Comparison of ENCODE assay signal across 14 mouse cellular contexts in genomic region chr2:91331051-91331843, GRCm38 (mm10).
DNase-seq lines count a peak whose midpoint lies in the region; ATAC-seq and TF ChIP-seq lines count a peak whose summit lies in the region.
"Had no signal": no experiment of that assay in that cellular context is flagged by ENCODE, and none has a peak within 500 bp of the region (broad histone marks: within the 10 kb centered on the region; RNA-seq: fewer than 3 reads in every experiment).

No protein-coding gene starts in this region.

- no peak for ATAC-seq in lung, embryonic 15.5 days (ENCODE audit: borderline replicate concordance, extremely low read depth, low FRiP score, low TSS enrichment)
- no peak for ATAC-seq in forebrain, postnatal 0 days

- H3K9me3 ChIP-seq in lung, embryonic 15.5 days: no peaks in the 10 kb centered on the region
- no peaks in the 10 kb centered on the region for H3K9me3 ChIP-seq in MEL (replicated peaks; ENCODE audit: insufficient read depth, low read length)
- no peaks in the 10 kb centered on the region for H3K9me3 ChIP-seq in forebrain, postnatal 0 days (ENCODE audit: low read length)
- H3K9me3 ChIP-seq: heart, embryonic 10.5 days; limb, embryonic 15.5 days had no signal

- no peak overlapping the region for H3K9ac ChIP-seq in lung, embryonic 15.5 days
- H3K9ac ChIP-seq in MEL (ENCODE audit: control insufficient read depth, low read depth, low read length, poor library complexity, severe bottlenecking): no peak overlapping the region
- no peak overlapping the region for H3K9ac ChIP-seq in forebrain, postnatal 0 days
- H3K9ac ChIP-seq: limb, embryonic 15.5 days; lung, embryonic 14.5 days had no signal

- H3K4me1 ChIP-seq in lung, embryonic 15.5 days: peaks cover 37% of the 10 kb centered on the region
- H3K4me1 ChIP-seq in MEL (ENCODE audit: control insufficient read depth in 1 of 2, insufficient read depth in 2 of 2, low read length in 2 of 2): peaks cover 0 to 3% of the 10 kb centered on the region in 2 experiments; a peak in 1 of 4 replicates
- no peaks in the 10 kb centered on the region for H3K4me1 ChIP-seq in forebrain, postnatal 0 days (ENCODE audit: insufficient read depth)

- no peaks in the 10 kb centered on the region for H3K36me3 ChIP-seq in lung, embryonic 15.5 days
- H3K36me3 ChIP-seq in MEL (ENCODE audit: control insufficient read depth in 1 of 2, insufficient read depth in 2 of 2, low read length in 2 of 2): peaks cover 0 to 2% of the 10 kb centered on the region in 2 experiments; a peak in 2 of 4 replicates
- no peaks in the 10 kb centered on the region for H3K36me3 ChIP-seq in forebrain, postnatal 0 days (ENCODE audit: insufficient read depth)
- H3K36me3 ChIP-seq: heart, embryonic 10.5 days; limb, embryonic 15.5 days had no signal

- TF ChIP-seq EP300 in MEL (IDR thresholded peaks at IDR 0.05; ENCODE audit: low read depth in 1 of 2, low read length in 2 of 2): no peak; a peak in 1 of 4 replicates

- TF ChIP-seq CTCF in MEL (IDR thresholded peaks at IDR 0.05 in 2 of 3, conservative IDR thresholded peaks at IDR 0.05 in 1 of 3; ENCODE audit: control insufficient read depth in 1 of 3, insufficient read depth in 1 of 3, low read depth in 2 of 3, low read length in 3 of 3, poor library complexity in 1 of 3, severe bottlenecking in 1 of 3): no peak
- TF ChIP-seq CTCF in forebrain, postnatal 0 days (IDR thresholded peaks at IDR 0.05; ENCODE audit: low read depth): no peak

- no peak for TF ChIP-seq POLR2A in MEL (IDR thresholded peaks at IDR 0.05; ENCODE audit: control insufficient read depth in 1 of 2, insufficient read depth in 1 of 2, low read depth in 1 of 2, low read length in 2 of 2, poor library complexity in 1 of 2)

- H3K4me2 ChIP-seq in lung, embryonic 15.5 days: no peak overlapping the region
- no peak overlapping the region for H3K4me2 ChIP-seq in forebrain, postnatal 0 days (ENCODE audit: low read depth)
- H3K4me2 ChIP-seq: limb, embryonic 15.5 days; lung, embryonic 14.5 days had no signal

- H3K79me2 ChIP-seq in MEL (ENCODE audit: control insufficient read depth, insufficient read depth, low read length, poor library complexity): no peaks in the 10 kb centered on the region

- WGBS in lung, embryonic 15.5 days: 76% methylated on average over 7 of the region's 7 CpGs
- 50% methylated on average over 7 of the region's 7 CpGs for WGBS in forebrain, postnatal 0 days

- peak overlapping the region; percentile 44 for H3K27ac ChIP-seq in lung, embryonic 15.5 days
- H3K27ac ChIP-seq in MEL (ENCODE audit: control insufficient read depth, low read depth, low read length): 0 out of 2 replicates have a peak overlapping the region, but pooled peaks have one; percentile 8
- H3K27ac ChIP-seq in forebrain, postnatal 0 days (ENCODE audit: low read depth, low read length): 0 out of 2 replicates have a peak overlapping the region, but pooled peaks have one; percentile 4
- H3K27ac ChIP-seq: heart, embryonic 10.5 days had no signal

- no peak for DNase-seq in lung, adult 18-20 months
- DNase-seq in A20 (ENCODE audit: low read depth, low spot score) (peak; percentile 75), MEL (ENCODE audit: low read depth, low spot score) (peak; percentile 82)
- DNase-seq in forebrain, postnatal 0 days: no peak
- DNase-seq in spleen, adult 12 weeks (ENCODE audit: low spot score): no peak
- DNase-seq in urinary bladder, postnatal 36 days (ENCODE audit: low spot score in 2 of 2): no peak
- DNase-seq: adrenal gland, adult 8-10 months; cerebellum, adult 8-10 months; kidney, adult 18-20 months; thymus, postnatal 25 days had no signal

- H3K4me3 ChIP-seq in lung, embryonic 15.5 days: no peak overlapping the region
- H3K4me3 ChIP-seq in MEL (ENCODE audit: control insufficient read depth in 1 of 2, insufficient read depth in 1 of 2, low read depth in 2 of 2, low read length in 2 of 2): no peak overlapping the region
- no peak overlapping the region for H3K4me3 ChIP-seq in forebrain, postnatal 0 days (ENCODE audit: low read depth, low read length)
- H3K4me3 ChIP-seq: heart, embryonic 10.5 days; limb, embryonic 15.5 days had no signal

- H3K27me3 ChIP-seq in lung, embryonic 15.5 days: no peaks in the 10 kb centered on the region
- H3K27me3 ChIP-seq in MEL (ENCODE audit: control insufficient read depth in 1 of 2, insufficient read depth in 2 of 2, low read length in 2 of 2): no peaks in the 10 kb centered on the region
- H3K27me3 ChIP-seq in forebrain, postnatal 0 days (ENCODE audit: insufficient read depth, low read length): no peaks in the 10 kb centered on the region
- H3K27me3 ChIP-seq: limb, embryonic 15.5 days had no signal

- TF ChIP-seq RAD21 in MEL (IDR thresholded peaks at IDR 0.05; ENCODE audit: low read depth, low read length): no peak

TF ChIP-seq in MEL, 35 proteins besides CTCF, POLR2A, EP300 and RAD21:
- TF ChIP-seq ZMIZ1 (IDR thresholded peaks at IDR 0.05; ENCODE audit: low read depth, low read length) (no peak), RCOR1 (IDR thresholded peaks at IDR 0.05; ENCODE audit: low read depth, low read length) (peak; percentile 33; the same call in 1 of the 2 replicates), MAFK (IDR thresholded peaks at IDR 0.05; ENCODE audit: borderline replicate concordance, low read depth, low read length) (no peak), NELFE (IDR thresholded peaks at IDR 0.05; ENCODE audit: low read depth, low read length) (no peak), USF2 (IDR thresholded peaks at IDR 0.05; ENCODE audit: borderline replicate concordance in 1 of 2, insufficient read depth in 1 of 2, low read depth in 1 of 2, low read length in 2 of 2) (no peak), TBP (IDR thresholded peaks at IDR 0.05; ENCODE audit: low read depth, low read length) (peak; percentile 64; the same call in 1 of the 2 replicates), GABPA (IDR thresholded peaks at IDR 0.05; ENCODE audit: low read depth, low read length) (no peak)

Comparison
In these comparisons a context has a peak if more than half of its experiments do, and no peak if none do; other contexts are left out.
1. DNase-seq: peak in A20 (single experiment) and MEL (single experiment); none in lung, adult 18-20 months (0 of 2), forebrain, postnatal 0 days (single experiment), spleen, adult 12 weeks (single experiment) and urinary bladder, postnatal 36 days (0 of 2).
2. Peak in every context shown above with its lines, with median percentiles within 50 percentile points of each other: H3K27ac ChIP-seq.